8 mouse cellular contexts compared by ENCODE assay signal in genomic region chr19:5662981-5663913, GRCm38 (mm10). TPM values are rescaled to one million over a fixed set of nuclear protein-coding genes. Genes with fewer than 3 reads are reported as not detected.
DNase-seq lines count a peak whose midpoint lies in the region; ATAC-seq lines count a peak whose summit lies in the region.

Gene Sipa1, minus strand, starts transcription at chr19:5663707.

- H3K4me3 ChIP-seq in hindbrain, embryonic 15.5 days = peak within 1 kb of the TSS; percentile 38

- no peaks in the 10 kb centered on the region for H3K9me3 ChIP-seq in hindbrain, embryonic 15.5 days

- peak; percentile 83 for ATAC-seq in hindbrain, embryonic 15.5 days (ENCODE audit: low FRiP score, low read depth)

- H3K27ac ChIP-seq in hindbrain, embryonic 15.5 days (replicated peaks) = peak within 1 kb of the TSS; percentile 57

- peaks cover 10% of the 10 kb centered on the region for H3K4me1 ChIP-seq in hindbrain, embryonic 15.5 days (replicated peaks)

- DNase-seq in ZHBTc4 (ENCODE audit: low read depth, low spot score) = peak; percentile 95
- DNase-seq in cerebellum, postnatal 4 days (ENCODE audit: low spot score in 2 of 2) = peak; percentile 60 to 73
- DNase-seq in gastrocnemius, adult 18-20 months (ENCODE audit: low spot score) = peak; percentile 94
- DNase-seq in layer of hippocampus, postnatal 36 days = peak; percentile 73 to 76
- peak; percentile 97 for DNase-seq in lung, postnatal 25 days (ENCODE audit: low spot score)
- DNase-seq in retina, embryonic 14.5 days (ENCODE audit: low spot score) = peak; percentile 85
- DNase-seq in thymus, postnatal 4 days = peak; percentile 97

- H3K9ac ChIP-seq in hindbrain, embryonic 15.5 days = peak within 1 kb of the TSS; percentile 10; the same call in 1 of the 2 replicates

- no peaks in the 10 kb centered on the region for H3K27me3 ChIP-seq in hindbrain, embryonic 15.5 days

- 2% methylated on average over 32 of the region's 32 CpGs for WGBS in hindbrain, embryonic 15.5 days

- peak within 1 kb of the TSS; percentile 55 for H3K4me2 ChIP-seq in hindbrain, embryonic 15.5 days

- peaks cover 34% of the 10 kb centered on the region for H3K36me3 ChIP-seq in hindbrain, embryonic 15.5 days

RNA-seq across cellular contexts. Expression of gene Sipa1, which starts in this region (rescaled TPM):
- 1 to 10 TPM; 5.6 to 8.2 TPM for total RNA-seq in gastrocnemius, adult 18-20 months (2021)
- 17.1 and 20.1 TPM in 2 replicates for polyA plus RNA-seq in hindbrain, embryonic 15.5 days (2015; fragmentation: Nextera tagmentation; extraction: Ambion mirVana)
- 10 to 100 TPM; 16.6 to 18.0 TPM for total RNA-seq in layer of hippocampus, postnatal 36 days (2021)

Comparison
In these comparisons a context has a peak if more than half of its experiments do, and no peak if none do; other contexts are left out.
1. Peak in every context shown above with its lines: DNase-seq, ATAC-seq, H3K4me3 ChIP-seq and H3K27ac ChIP-seq.